Mouse (Mus musculus) neural tube, embryonic 12.5 days (tissue): ENCODE measurements around the gene Mlxip. TPM values are rescaled to one million over a fixed set of nuclear protein-coding genes. Genes with fewer than 3 reads are reported as not detected.

Source experiments
- ATAC-seq: fragments of 200-750 bp; cut with Nextera tagmentation; 2 replicates; pipeline ENCODE4 v1.8.0; 2017; ENCODE audit warnings: low read depth, mild to moderate bottlenecking, moderate TSS enrichment, moderate library complexity; ENCODE audit not compliant: low FRiP score
- H3K27ac ChIP-seq: fragments of 300-500 bp; sonication (generic); 2 replicates; pipeline ENCODE4 v1.5.1; 2016
- H3K27me3 ChIP-seq: fragments of 300-500 bp; sonication (generic); replicated peaks from 2 replicates; pipeline ENCODE4 v1.6.1; 2016; ENCODE audit warnings: mild to moderate bottlenecking
- H3K36me3 ChIP-seq: fragments of 300-500 bp; sonication (generic); 2 replicates; pipeline ENCODE4 v1.6.1; 2016; ENCODE audit warnings: mild to moderate bottlenecking
- H3K4me1 ChIP-seq: fragments of 300-500 bp; sonication (generic); 2 replicates; pipeline ENCODE4 v1.6.1; 2016
- H3K4me2 ChIP-seq: fragments of 300-500 bp; sonication (generic); replicated peaks from 2 replicates; pipeline ENCODE4 v1.6.1; 2016; ENCODE audit warnings: mild to moderate bottlenecking
- H3K4me3 ChIP-seq: fragments of 300-500 bp; sonication (generic); 2 replicates; pipeline ENCODE4 v1.5.1; 2016
- H3K9ac ChIP-seq: fragments of 300-500 bp; sonication (generic); 2 replicates; pipeline ENCODE4 v1.6.1; 2016; ENCODE audit warnings: mild to moderate bottlenecking
- H3K9me3 ChIP-seq: fragments of 300-500 bp; sonication (generic); 2 replicates; pipeline ENCODE4 v1.6.1; 2016; ENCODE audit warnings: mild to moderate bottlenecking
- WGBS: fragments of 180-500 bp; shearing (Covaris S2); methylation state at CpG from one replicate; pipeline ENCODE4 v1.1.7; 2016; 5-methylcytosine and 5-hydroxymethylcytosine counted together
- polyA plus RNA-seq: library from polyadenylated mRNA; unstranded; fragments of >200 nt; fragmentation: Nextera tagmentation; extraction: Ambion mirVana; gene quantifications from 2 replicates; pipeline ENCODE4 v1.2.1, GENCODE M21; 2016

Mlxip gene
- polyA plus RNA-seq, 1 experiment from 2014 or later, result 23.3 TPM

DNA sequence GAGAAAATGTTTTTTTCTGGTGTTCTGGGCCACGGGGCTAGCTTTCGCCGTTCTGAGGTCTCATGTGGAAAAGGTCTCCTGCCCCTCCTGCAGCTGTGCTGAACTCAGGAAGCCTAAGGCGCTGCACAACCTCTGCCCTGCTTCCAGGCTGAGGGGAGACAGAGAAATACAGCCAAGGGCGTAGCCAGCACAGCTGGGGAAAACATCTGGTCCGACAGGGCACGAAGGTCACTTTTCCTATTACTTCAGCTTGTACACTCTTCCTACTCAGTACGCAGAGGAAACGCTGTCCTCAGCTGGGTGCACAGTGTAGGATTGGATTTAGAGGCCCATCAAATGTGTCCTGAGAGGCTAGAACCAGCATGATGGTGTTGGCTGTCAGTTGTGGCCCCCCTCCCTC, 95.3 kb downstream of the Mlxip start:
- Histone ChIP-seq H3K4me1 (peaks cover 5% of the 10 kb centered on the region), H3K4me2 (no peak overlapping the region), H3K9ac (no peak overlapping the region), H3K27me3 (no peaks in the 10 kb centered on the region), H3K27ac (no peak overlapping the region), H3K4me3 (no peak overlapping the region), H3K36me3 (no peaks in the 10 kb centered on the region), H3K9me3 (no peaks in the 10 kb centered on the region)
- WGBS, result 59% methylated on average over 9 of the region's 9 CpGs
- no peak for ATAC-seq

DNA sequence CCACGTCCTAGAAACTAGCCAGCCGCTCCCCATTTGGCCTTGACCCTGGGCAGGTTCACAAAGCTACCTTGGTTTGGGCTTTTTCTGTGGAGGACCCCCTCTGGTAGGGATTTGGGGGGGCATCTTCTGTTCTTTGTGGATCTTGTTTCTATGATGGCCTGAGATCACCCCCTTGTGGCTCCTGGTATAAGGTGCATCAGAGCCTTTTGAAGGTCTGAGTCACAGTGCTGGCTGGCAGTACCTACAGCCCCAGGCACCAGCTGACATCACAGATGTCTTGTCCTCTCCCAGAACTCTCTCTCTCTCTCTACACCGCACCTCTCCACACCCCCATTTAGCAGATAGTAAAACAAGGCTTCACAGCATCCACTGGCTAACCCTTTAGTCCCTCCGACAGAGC, 105.1 kb downstream of the Mlxip start:
- WGBS, result 42% methylated on average over 4 of the region's 4 CpGs
- Histone ChIP-seq H3K4me3 (no peak overlapping the region), H3K27ac (no peak overlapping the region), H3K36me3 (no peaks in the 10 kb centered on the region), H3K4me2 (no peak overlapping the region), H3K9ac (no peak overlapping the region), H3K27me3 (0 out of 2 replicates have a peak, but pooled peaks cover 2% of the 10 kb centered on the region), H3K4me1 (peaks cover 10% of the 10 kb centered on the region), H3K9me3 (no peaks in the 10 kb centered on the region)
- no peak for ATAC-seq

DNA sequence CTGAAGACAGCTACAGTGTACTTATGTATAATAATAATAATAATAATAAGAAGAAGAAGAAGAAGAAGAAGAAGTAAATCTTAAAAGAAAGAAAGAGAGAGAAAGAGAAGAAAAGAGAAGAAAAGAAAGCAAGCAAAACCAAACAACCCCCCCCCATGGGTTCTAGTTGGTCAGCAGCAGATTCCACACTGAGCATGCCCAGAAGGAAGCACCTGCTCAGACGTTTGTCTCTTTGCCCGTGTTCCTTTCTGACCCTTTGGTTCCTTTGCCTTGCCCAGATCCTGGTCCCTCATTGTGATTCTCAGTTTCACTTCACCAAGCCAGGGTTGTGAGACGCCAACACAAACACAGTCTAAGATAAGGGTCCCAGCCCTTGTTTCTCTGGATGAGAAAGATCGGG, 107.4 kb downstream of the Mlxip start:
- 85% methylated on average over 4 of the region's 4 CpGs for WGBS
- no peaks in the 10 kb centered on the region for H3K36me3 ChIP-seq

More for the DNA sequence above, 107.4 kb downstream of the Mlxip start:
- Histone ChIP-seq H3K9ac (no peak overlapping the region), H3K4me3 (no peak overlapping the region), H3K4me1 (peaks cover 10% of the 10 kb centered on the region), H3K27me3 (peaks cover 3% of the 10 kb centered on the region; the same call in 1 of the 2 replicates), H3K27ac (no peak overlapping the region), H3K9me3 (no peaks in the 10 kb centered on the region), H3K4me2 (no peak overlapping the region)
- no peak for ATAC-seq

Other genes with a start within 250 kb of the Mlxip start
- 74.1 and 77.7 TPM in 2 replicates for gene Psmd9, start 225.4 kb upstream of the Mlxip start, polyA plus RNA-seq
- gene Hpd, start 212.1 kb upstream of the Mlxip start, polyA plus RNA-seq, result not detected in 2 replicates
- 11.3 and 14.8 TPM in 2 replicates for gene Wdr66, start 142.7 kb upstream of the Mlxip start, polyA plus RNA-seq
- 66.7 and 70.9 TPM in 2 replicates for gene Bcl7a, start 51.0 kb upstream of the Mlxip start, polyA plus RNA-seq
- 0.09 TPM in 1 of 2 replicates, not detected in the other for gene Lrrc43, start 94.5 kb downstream of the Mlxip start, polyA plus RNA-seq
- not detected in 2 replicates for gene Il31, start 94.7 kb downstream of the Mlxip start, polyA plus RNA-seq
- 0.80 and 1.2 TPM in 2 replicates for gene B3gnt4, start 115.7 kb downstream of the Mlxip start, polyA plus RNA-seq
- 128 and 134 TPM in 2 replicates for gene Diablo, start 129.4 kb downstream of the Mlxip start, polyA plus RNA-seq
- gene Gm49027, start 130.7 kb downstream of the Mlxip start, polyA plus RNA-seq, result 2.7 and 3.7 TPM in 2 replicates
- 41.2 and 41.5 TPM in 2 replicates for gene Vps33a, start 178.2 kb downstream of the Mlxip start, polyA plus RNA-seq